Mouse (Mus musculus) spleen, postnatal 4 days (tissue): ENCODE measurements around the gene Ehbp1.

Source experiments
- DNase-seq, 2 experiments: peaks; one replicate each; pipeline ENCODE4 v3.0.0; 2022; ENCODE audit warnings: low spot score in 2 of 2

Ehbp1 gene

DNA sequence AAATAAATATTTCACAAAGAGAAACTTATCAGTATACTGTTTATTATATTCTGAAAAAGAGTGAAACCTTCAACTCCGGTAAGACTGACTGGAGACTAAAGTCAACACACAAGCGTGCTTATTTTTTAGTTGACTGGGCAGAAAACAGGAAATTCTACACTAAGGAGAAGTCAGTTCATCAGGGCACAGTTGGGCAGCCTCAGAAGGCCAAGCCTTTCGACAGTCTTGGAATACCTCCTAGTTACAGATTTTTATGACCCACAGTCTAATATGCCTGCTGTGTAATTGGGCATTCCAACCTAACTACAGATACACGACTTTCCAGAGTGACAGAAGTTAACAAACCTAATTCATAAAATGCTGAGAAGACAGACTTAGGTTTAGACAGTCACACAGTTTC, 145.3 kb downstream of the Ehbp1 start:
- DNase-seq = no peak

GRCm38 (mm10) chr11:22194607-22195006, 147.5 kb downstream of the Ehbp1 start:
- DNase-seq = no peak

DNA sequence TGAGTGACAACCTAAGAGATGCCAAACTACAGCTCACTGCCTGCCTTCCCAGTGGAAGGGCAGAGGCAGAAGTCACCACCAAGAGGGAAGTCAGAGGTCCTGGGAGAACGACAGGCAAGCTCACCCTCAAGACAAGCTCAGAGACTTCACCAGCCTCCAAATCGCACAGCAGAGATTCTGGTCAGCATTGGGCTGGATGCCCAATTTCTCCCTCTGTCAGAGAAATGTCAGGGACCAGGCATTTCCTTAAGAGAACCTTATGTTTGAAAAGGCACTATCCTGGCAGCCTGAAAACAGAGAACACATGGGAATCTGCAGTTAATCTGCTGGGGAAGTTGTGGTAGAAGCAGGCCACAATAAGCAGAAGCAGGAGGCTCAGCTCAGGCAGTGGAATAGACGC, 151.5 kb downstream of the Ehbp1 start:
- DNase-seq = no peak

GRCm38 (mm10) chr11:22189970-22190369, 152.1 kb downstream of the Ehbp1 start:
- no peak for DNase-seq

DNA sequence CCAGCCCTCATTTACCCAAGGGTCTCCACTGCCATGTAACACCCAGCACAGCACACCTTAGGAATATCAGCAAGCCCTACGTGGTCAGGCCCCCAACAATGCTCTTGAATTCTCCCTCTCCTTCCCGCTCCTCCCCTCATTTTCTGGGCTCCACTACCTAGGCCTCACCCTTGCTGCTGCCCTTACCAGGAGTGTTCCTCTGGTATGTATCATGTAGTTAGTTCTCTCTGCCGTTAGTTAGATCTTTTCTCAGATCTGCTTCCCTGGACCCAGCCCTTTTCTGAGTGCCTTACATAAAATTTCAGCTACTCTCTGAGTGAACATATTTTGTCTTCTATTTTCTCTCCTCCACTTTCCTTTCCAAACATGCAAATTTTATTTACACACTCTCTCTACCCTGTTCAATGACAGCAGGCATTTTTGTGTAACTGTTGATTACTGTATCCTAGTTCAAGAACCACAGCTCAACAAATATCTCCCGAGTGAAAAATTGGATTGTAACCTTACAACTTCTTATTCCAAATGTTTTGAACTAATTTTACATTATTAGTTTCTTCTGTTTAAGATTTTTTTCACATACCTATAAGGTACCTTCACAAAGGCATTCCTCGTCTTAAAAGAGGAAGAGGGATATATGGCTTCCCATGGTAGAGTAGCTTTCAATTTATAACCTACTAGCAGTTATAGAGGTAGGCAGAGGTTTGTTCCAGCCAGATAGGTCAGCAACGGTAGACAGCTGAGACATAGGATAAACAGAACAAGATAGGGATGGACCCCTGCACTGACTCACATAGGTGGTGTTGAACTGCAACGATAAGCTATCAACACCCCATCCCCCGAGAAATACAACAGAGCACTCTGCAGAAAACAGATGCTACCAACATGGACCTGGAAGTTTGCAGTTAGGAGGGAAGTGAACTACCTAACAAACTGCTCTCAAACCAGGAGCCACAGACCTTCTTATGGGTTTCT, 160.3 kb downstream of the Ehbp1 start:
- no peak for DNase-seq

- DNase-seq = no peak
Measured at GRCm38 (mm10) chr11:22180146-22180545, 161.9 kb downstream of the Ehbp1 start.

GRCm38 (mm10) chr11:22178569-22178968, 163.5 kb downstream of the Ehbp1 start:
- DNase-seq = no peak

- no peak for DNase-seq
Measured at GRCm38 (mm10) chr11:22174311-22174710, 167.8 kb downstream of the Ehbp1 start.

GRCm38 (mm10) chr11:22170962-22171638, 171.0 kb downstream of the Ehbp1 start:
- DNase-seq = no peak

DNA sequence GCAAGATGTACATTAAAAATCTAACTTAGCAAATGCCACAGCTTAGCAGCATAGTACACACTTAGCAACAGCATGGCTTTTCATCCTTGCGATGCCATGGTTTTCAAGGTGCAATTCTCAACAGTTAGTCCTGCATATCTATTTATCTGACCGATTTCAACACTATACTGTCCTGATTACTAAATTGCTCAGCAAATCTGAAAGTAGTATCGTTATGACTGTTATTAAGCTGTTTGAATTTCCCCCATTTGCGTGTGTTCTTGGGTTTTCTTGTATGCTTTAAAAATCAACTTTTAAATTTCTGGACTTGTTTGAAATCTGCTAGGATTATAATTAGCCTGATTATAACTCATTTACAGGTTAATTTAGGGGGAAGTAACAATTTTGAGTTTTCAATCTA, 184.2 kb downstream of the Ehbp1 start:
- no peak for DNase-seq

DNA sequence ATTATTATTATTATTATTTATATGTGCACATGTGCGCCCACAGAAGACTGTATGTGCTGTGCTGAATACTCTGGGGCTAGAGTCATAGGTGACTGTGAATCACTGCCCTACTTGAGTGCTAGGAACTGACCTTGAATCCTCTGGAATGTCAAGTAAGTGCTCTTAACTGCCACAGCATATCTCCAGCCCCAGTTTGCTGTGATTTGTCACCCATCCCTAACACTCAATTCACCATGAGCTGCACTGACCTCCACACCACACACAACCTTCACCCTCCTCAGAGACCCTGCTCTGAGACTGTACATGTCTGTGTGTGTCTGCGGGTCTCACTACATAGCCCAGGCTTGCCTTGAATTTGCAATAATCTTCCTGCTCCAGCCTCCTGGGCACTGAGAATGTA, 185.9 kb downstream of the Ehbp1 start:
- no peak for DNase-seq

DNA sequence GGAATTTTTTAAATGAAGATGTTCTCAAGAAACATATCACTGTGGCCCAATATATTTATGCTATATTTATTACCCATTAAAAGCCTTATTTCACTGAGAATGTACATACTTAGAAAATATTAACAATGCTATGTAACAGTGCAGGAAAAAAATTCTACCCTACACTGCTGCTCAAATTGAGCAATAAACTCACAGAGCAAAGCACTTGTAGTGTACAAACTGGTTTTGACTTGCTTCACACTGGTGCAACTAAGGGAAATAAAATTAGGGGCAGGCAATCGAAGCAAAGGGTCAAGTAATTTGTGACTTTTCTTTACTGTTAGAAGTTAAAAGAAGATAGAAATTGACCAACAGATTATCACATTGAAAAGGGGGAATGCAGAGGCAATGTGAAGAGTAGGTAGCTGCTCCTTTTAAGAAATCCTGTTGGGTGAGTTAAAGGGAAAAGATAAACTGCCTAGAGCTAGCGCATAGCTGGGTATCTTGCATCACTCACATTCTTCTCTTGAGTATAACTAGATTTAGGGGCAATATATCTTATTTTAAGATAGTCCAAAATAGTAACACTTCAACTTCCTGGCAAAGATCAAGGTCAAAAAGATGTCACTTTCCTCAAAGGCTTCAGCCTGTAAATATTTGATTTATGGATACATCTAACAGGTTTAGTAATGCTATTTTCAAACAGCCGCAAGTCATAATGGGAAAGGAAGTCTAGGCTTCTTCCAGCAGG, 186.6 kb downstream of the Ehbp1 start:
- no peak for DNase-seq

GRCm38 (mm10) chr11:22154501-22155294, 187.4 kb downstream of the Ehbp1 start:
- DNase-seq = no peak

- DNase-seq = no peak
Measured at GRCm38 (mm10) chr11:22140737-22141136, 201.4 kb downstream of the Ehbp1 start.

DNA sequence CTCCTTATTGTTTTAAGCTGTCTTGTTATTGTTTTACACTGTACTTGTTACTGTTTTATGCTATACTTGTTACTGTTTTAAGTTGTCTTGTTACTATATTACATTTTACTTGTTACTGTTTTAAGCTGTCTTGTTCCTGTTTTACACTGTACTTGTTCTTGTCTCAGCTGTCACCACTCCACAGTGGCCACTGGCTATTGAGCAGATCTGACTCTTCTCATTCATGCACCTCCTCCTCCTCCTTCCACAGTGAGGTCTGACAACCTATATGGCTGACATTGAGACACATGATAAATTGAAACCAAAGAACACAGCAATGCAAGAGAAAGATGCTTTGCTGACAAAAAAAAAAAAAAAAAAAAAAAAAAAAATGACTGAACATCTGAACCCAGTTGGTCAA, 203.6 kb downstream of the Ehbp1 start:
- no peak for DNase-seq

- DNase-seq = no peak
Measured at GRCm38 (mm10) chr11:22125188-22125587, 216.9 kb downstream of the Ehbp1 start.

- no peak for DNase-seq
Measured at GRCm38 (mm10) chr11:22118853-22119252, 223.2 kb downstream of the Ehbp1 start.

DNA sequence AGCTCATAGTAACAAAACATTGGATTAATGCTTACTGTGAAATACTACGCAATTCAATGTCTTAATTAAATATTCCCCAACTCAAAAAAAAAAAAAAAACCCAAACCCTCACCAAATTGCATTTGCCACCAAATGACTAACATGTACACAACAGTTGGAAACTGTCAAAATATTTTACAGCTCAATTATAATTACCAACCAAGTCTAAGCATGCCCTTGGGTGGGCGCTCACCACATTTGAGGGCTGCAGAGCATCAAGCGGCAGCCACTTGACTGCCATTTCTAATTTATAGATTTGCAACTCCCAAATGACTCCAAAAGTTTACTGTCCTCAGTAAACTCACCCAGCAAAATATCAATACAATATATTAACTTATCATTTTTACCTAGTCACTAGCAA, 229.9 kb downstream of the Ehbp1 start:
- DNase-seq = no peak

DNA sequence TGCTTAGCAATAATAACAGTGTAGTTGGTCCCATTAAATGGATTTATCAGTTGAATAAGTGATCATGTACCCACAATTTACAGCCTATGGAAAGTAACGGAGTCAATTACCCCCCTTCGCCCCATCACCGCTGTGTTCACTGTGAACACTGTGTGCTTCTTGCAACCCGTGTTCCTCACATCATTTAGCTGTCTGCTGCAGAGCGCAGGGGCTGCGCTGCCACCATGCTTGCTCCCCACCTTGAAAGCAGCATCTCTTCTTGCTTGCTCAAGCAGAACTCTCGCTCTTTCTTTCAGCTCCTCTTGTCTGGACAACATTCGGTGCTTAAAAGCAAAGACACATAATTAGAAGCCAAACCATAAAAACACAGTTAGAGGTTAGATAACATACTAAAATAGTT, 252.7 kb downstream of the Ehbp1 start:
- DNase-seq = no peak

DNA sequence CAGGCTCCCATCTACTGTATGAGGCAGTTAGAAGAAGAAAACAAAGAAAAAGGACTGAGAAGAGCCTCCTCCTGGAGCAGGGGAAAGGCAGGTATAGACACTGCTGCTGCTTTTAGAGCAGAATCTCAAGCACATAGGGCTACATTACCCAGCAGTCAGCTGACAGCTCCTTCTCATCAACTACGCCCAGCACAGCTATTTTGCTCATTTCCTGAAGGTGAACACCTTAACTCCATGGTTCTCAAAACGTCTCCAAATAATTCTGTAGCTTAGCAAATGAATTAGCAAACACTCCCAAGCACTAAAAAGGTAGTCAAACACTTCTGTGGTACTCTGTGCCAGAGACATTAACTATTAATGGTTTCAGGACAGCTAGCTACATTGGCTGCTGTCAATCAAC, 278.7 kb downstream of the Ehbp1 start:
- no peak for DNase-seq

GRCm38 (mm10) chr11:22061660-22062059, 280.4 kb downstream of the Ehbp1 start:
- no peak for DNase-seq

DNA sequence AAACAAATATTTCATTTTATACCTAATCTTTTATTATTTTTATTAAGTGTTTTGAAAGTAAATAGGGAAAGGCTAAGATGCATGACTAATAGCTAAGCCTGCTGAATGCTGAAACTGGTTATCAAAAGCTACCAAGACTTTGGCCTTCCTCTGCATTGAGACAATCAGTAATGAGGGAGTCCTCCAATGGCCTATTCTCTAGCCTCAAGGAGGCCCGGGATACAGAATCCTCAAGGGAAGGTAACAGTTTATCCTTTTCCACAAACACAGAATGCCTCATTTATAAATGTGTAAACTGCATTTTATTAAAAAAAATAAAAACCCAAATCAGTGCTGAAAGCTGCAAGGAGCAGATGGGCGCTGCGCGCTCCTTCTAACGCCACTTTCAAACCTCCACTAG, 284.6 kb downstream of the Ehbp1 start:
- no peak for DNase-seq
